Mouse (Mus musculus) spleen, adult 2 months (tissue): Measurements from ENCODE around the gene Naaladl2.

ENCODE experiments used
- CTCF ChIP-seq: fragments of 200-500 bp; IDR thresholded peaks from 2 replicates; pipeline ENCODE4 v1.5.1; 2011; ENCODE audit warnings: mild to moderate bottlenecking, inconsistent platforms; ENCODE audit not compliant: insufficient read depth, insufficient read length, insufficient replicate concordance; ENCODE audit errors: extremely low read depth
- POLR2A ChIP-seq: fragments of 200-500 bp; IDR thresholded peaks from 2 replicates; pipeline ENCODE4 v1.6.1; 2011; ENCODE audit warnings: low read depth, low read length, inconsistent platforms

DNA sequence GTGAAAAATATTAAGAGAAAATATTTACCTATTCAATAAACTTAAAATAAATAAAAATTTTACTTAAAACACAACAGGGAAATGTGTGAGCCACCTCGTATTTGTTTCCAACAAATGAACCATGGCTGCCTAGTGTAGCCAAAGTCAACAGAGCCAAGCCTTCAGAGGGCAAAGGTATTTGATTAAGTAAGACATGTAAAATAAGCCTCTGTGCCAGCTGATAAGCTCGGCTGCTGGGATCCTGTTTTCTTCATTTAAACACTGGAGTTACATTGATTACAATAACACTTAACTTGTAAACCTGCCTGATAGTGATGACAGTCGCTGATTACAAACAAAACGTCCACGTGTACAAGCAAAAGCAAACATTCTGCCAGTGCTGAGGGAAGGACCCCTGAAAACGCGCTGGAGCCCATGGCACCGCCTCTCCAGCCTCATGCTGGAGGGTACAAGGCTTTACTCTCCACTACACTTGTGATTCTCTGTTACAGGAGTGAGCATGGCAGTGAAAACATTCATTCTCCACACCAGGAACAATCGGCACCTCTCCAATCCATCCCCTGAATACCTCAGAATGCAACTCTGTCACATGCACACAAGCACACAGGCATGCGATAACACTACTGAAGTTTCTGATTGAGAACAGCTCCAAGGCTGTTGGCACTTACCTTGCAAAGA, 361.1 kb downstream of the Naaladl2 start:
- TF ChIP-seq CTCF = no peak
- no peak for TF ChIP-seq POLR2A
